Mouse (Mus musculus) limb, embryonic 11.5 days (tissue): Measurements from ENCODE around the gene Itga6. TPM values are rescaled to one million over a fixed set of nuclear protein-coding genes. Genes with fewer than 3 reads are reported as not detected.

Source experiments
- ATAC-seq: fragments of 200-750 bp; cut with Nextera tagmentation; 2 replicates; pipeline ENCODE4 v1.8.0; 2017; ENCODE audit warnings: low read depth; ENCODE audit not compliant: insufficient number of reproducible peaks, low FRiP score, low TSS enrichment
- DNase-seq: peaks from one replicate; pipeline ENCODE4 v3.0.0-alpha.2; 2015; ENCODE audit warnings: low spot score
- H3K27ac ChIP-seq: fragments of 300-500 bp; sonication (generic); replicated peaks from 2 replicates; pipeline ENCODE4 v1.5.1; 2014; ENCODE audit warnings: low read depth, mild to moderate bottlenecking, low read length
- H3K27me3 ChIP-seq: fragments of 300-500 bp; sonication (generic); 2 replicates; pipeline ENCODE4 v1.6.1; 2014; ENCODE audit warnings: mild to moderate bottlenecking, low read length, mixed read lengths; ENCODE audit not compliant: control insufficient read depth, insufficient read depth
- H3K36me3 ChIP-seq: fragments of 300-500 bp; sonication (generic); 2 replicates; pipeline ENCODE4 v1.6.1; 2014; ENCODE audit warnings: mild to moderate bottlenecking, low read length, moderate library complexity, mixed read lengths; ENCODE audit not compliant: control insufficient read depth, insufficient read depth
- H3K4me1 ChIP-seq: fragments of 300-500 bp; sonication (generic); 2 replicates; pipeline ENCODE4 v1.6.1; 2014; ENCODE audit warnings: low read length, mixed read lengths; ENCODE audit not compliant: control insufficient read depth, insufficient read depth
- H3K4me2 ChIP-seq: fragments of 300-500 bp; sonication (generic); 2 replicates; pipeline ENCODE4 v1.6.1; 2014; ENCODE audit warnings: low read depth, mild to moderate bottlenecking, moderate library complexity; ENCODE audit not compliant: severe bottlenecking
- H3K4me3 ChIP-seq: fragments of 300-500 bp; sonication (generic); 2 replicates; pipeline ENCODE4 v1.5.1; 2014; ENCODE audit warnings: low read depth, low read length
- H3K9ac ChIP-seq: fragments of 300-500 bp; sonication (generic); 2 replicates; pipeline ENCODE4 v1.6.1; 2014; ENCODE audit warnings: mild to moderate bottlenecking, low read length
- H3K9me3 ChIP-seq: fragments of 300-500 bp; sonication (generic); 2 replicates; pipeline ENCODE4 v1.6.1; 2016; ENCODE audit warnings: low read length; ENCODE audit not compliant: control insufficient read depth
- WGBS: fragments of 180-500 bp; shearing (Covaris S2); extraction: QIAGEN DNeasy Blood & Tissue Kit; methylation state at CpG from one replicate; pipeline ENCODE4 v1.1.7; 2014; 5-methylcytosine and 5-hydroxymethylcytosine counted together
- polyA plus RNA-seq: library from polyadenylated mRNA; unstranded; fragments of >200 nt; fragmentation: Nextera tagmentation; extraction: Ambion mirVana; gene quantifications from 2 replicates; pipeline ENCODE4 v1.2.1, GENCODE M21; 2014

Gene Itga6
- 28.0 and 31.2 TPM in 2 replicates for polyA plus RNA-seq

- Histone ChIP-seq H3K4me1 (peaks cover 16% of the 10 kb centered on the region), H3K36me3 (no peaks in the 10 kb centered on the region), H3K4me3 (no peak within 1 kb of the TSS), H3K27ac (no peak within 1 kb of the TSS), H3K9ac (no peak within 1 kb of the TSS), H3K27me3 (no peaks in the 10 kb centered on the region), H3K4me2 (no peak within 1 kb of the TSS), H3K9me3 (no peaks in the 10 kb centered on the region)
- no peak for DNase-seq
- no peak for ATAC-seq
- 37% methylated on average over 6 of the region's 6 CpGs for WGBS
Measured at GRCm38 (mm10) chr2:71745610-71746374, at the start of gene Itga6. Itga6 (plus strand) TSS chr2:71745616.

- H3K36me3 ChIP-seq: no peaks in the 10 kb centered on the region
- 91% methylated on average over 1 of the region's 1 CpGs for WGBS
Measured at GRCm38 (mm10) chr2:71696776-71697175, 48.6 kb upstream of the Itga6 start.

GRCm38 (mm10) chr2:71697408-71698336 is 47.7 kb upstream of the Itga6 start:
- Histone ChIP-seq H3K4me2 (no peak overlapping the region), H3K27me3 (no peaks in the 10 kb centered on the region), H3K27ac (no peak overlapping the region), H3K4me1 (peaks cover 6% of the 10 kb centered on the region; the same call in 1 of the 2 replicates), H3K4me3 (no peak overlapping the region), H3K9ac (no peak overlapping the region), H3K36me3 (no peaks in the 10 kb centered on the region), H3K9me3 (no peaks in the 10 kb centered on the region)
- ATAC-seq: no peak
- WGBS: 48% methylated on average over 8 of the region's 8 CpGs
- no peak for DNase-seq

More at GRCm38 (mm10) chr2:71696776-71697175, 48.6 kb upstream of the Itga6 start:
- no peak overlapping the region for H3K4me3 ChIP-seq
- no peak for ATAC-seq
- H3K9me3 ChIP-seq: no peaks in the 10 kb centered on the region
- no peaks in the 10 kb centered on the region for H3K27me3 ChIP-seq
- no peak overlapping the region for H3K9ac ChIP-seq
- no peak overlapping the region for H3K27ac ChIP-seq
- no peak for DNase-seq
- H3K4me2 ChIP-seq: no peak overlapping the region
- peaks cover 6% of the 10 kb centered on the region; the same call in 1 of the 2 replicates for H3K4me1 ChIP-seq

- 79% methylated on average over 6 of the region's 6 CpGs for WGBS
- H3K36me3 ChIP-seq: no peaks in the 10 kb centered on the region
- ATAC-seq (no peak), DNase-seq (no peak)
- H3K9me3 ChIP-seq: no peaks in the 10 kb centered on the region
- H3K4me2 ChIP-seq: no peak overlapping the region
- H3K27me3 ChIP-seq: no peaks in the 10 kb centered on the region
- H3K27ac ChIP-seq: no peak overlapping the region
- no peak overlapping the region for H3K4me3 ChIP-seq
- H3K4me1 ChIP-seq: peaks cover 6% of the 10 kb centered on the region; the same call in 1 of the 2 replicates
- H3K9ac ChIP-seq: no peak overlapping the region
Measured at GRCm38 (mm10) chr2:71698366-71698765, 47.0 kb upstream of the Itga6 start.

- Histone ChIP-seq H3K27ac (no peak overlapping the region), H3K27me3 (no peaks in the 10 kb centered on the region), H3K36me3 (no peaks in the 10 kb centered on the region), H3K9me3 (no peaks in the 10 kb centered on the region), H3K9ac (no peak overlapping the region), H3K4me1 (peaks cover 6% of the 10 kb centered on the region; the same call in 1 of the 2 replicates), H3K4me2 (no peak overlapping the region), H3K4me3 (no peak overlapping the region)
- 50% methylated on average over 7 of the region's 7 CpGs for WGBS
- ATAC-seq (no peak), DNase-seq (no peak)
Measured at GRCm38 (mm10) chr2:71698942-71699341, 46.5 kb upstream of the Itga6 start.

GRCm38 (mm10) chr2:71701341-71701740 is 44.1 kb upstream of the Itga6 start:
- H3K4me2 ChIP-seq: no peak overlapping the region
- ATAC-seq: no peak
- H3K4me1 ChIP-seq: peaks cover 6% of the 10 kb centered on the region; the same call in 1 of the 2 replicates
- H3K36me3 ChIP-seq: no peaks in the 10 kb centered on the region
- no peak for DNase-seq
- H3K27ac ChIP-seq: no peak overlapping the region
- 90% methylated on average over 3 of the region's 3 CpGs for WGBS
- no peaks in the 10 kb centered on the region for H3K27me3 ChIP-seq
- H3K9ac ChIP-seq: no peak overlapping the region
- H3K9me3 ChIP-seq: no peaks in the 10 kb centered on the region
- H3K4me3 ChIP-seq: no peak overlapping the region

- Histone ChIP-seq H3K27me3 (no peaks in the 10 kb centered on the region), H3K4me1 (no peaks in the 10 kb centered on the region), H3K4me2 (no peak overlapping the region), H3K9me3 (no peaks in the 10 kb centered on the region), H3K9ac (no peak overlapping the region), H3K36me3 (no peaks in the 10 kb centered on the region), H3K27ac (no peak overlapping the region), H3K4me3 (no peak overlapping the region)
- ATAC-seq (no peak), DNase-seq (no peak)
- WGBS: 55% methylated on average over 5 of the region's 5 CpGs
Measured at GRCm38 (mm10) chr2:71704309-71704708, 41.1 kb upstream of the Itga6 start.

- WGBS: 91% methylated on average over 5 of the region's 5 CpGs
Measured at GRCm38 (mm10) chr2:71708886-71709285, 36.5 kb upstream of the Itga6 start.

More at GRCm38 (mm10) chr2:71708886-71709285, 36.5 kb upstream of the Itga6 start:
- Histone ChIP-seq H3K27me3 (no peaks in the 10 kb centered on the region), H3K9me3 (no peaks in the 10 kb centered on the region), H3K4me1 (no peaks in the 10 kb centered on the region), H3K36me3 (no peaks in the 10 kb centered on the region), H3K4me2 (no peak overlapping the region), H3K9ac (no peak overlapping the region), H3K27ac (no peak overlapping the region), H3K4me3 (no peak overlapping the region)
- DNase-seq (no peak), ATAC-seq (no peak)
